Mouse (Mus musculus) E14TG2a.4 (cell line): Measurements from ENCODE around the gene Rad9a.

ENCODE experiments used
- CTCF ChIP-seq: conservative IDR thresholded peaks from 2 replicates; pipeline ENCODE4 v1.5.1; 2014; ENCODE audit warnings: low read length
- NANOG ChIP-seq: IDR thresholded peaks from 2 replicates; pipeline ENCODE4 v1.6.1; 2014; ENCODE audit warnings: borderline replicate concordance, low read length, mixed read lengths
- POU5F1 ChIP-seq: IDR thresholded peaks from 2 replicates; pipeline ENCODE4 v1.6.1; 2014; ENCODE audit warnings: low read length, borderline replicate concordance

DNA sequence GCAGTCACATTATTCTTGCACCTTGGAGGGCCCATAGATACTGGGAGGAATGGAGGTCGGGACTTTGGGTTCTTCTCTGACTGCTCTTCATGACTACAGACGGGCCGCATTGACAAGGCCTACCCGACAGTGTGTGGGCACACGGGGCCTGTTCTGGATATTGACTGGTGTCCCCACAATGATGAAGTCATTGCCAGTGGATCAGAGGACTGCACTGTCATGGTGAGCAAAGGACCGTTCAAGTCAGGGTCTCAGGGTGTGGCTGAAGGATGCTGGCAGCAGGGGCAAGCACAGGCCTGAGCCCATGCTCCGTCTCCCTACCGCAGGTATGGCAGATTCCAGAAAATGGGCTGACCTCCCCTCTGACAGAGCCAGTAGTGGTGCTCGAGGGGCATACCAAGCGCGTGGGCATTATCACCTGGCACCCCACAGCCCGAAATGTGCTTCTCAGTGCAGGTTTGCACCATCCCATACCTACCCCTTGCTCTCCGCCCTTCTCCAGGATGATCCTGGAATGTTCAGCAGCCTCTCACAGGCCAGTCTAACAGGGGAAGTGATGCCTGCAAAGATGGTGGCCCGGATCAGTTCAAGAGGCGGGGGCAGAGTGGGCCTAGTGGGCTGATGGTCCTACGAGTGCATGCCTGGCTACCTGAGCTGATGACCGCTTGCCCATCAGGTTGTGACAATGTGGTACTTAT, 51.5 kb downstream of the Rad9a start:
- TF ChIP-seq CTCF (no peak), NANOG (no peak), POU5F1 (no peak)
